ENCODE assay signal across 9 mouse cellular contexts in the genomic region with DNA sequence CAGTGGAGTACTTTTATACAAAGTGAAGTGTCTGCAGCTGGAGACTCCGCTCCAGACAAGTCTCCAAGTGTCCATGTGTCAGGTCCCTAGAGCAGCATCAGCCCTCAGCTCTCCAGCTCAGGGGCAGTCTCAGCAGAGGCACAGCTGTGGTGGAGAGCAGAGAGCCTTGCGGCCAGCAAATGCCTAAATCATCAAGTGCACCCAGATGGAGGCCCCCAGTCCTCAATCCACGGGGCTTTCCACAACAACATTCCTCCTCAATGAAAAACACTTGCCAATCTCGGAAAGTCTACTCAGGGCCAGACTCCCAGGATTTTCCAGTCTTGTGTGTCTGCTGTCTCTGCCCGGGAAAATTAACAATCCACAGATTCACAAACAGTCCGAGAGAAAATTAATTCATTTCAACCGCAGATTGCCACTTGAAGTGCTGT.
A peak's percentile ranks its signal among the peaks of the same experiment; 100 is the strongest.
DNase-seq lines count a peak whose midpoint lies in the region; ATAC-seq and TF ChIP-seq lines count a peak whose summit lies in the region.
"Had no signal": no experiment of that assay in that cellular context is flagged by ENCODE, and none has a peak within 500 bp of the region (broad histone marks: within the 10 kb centered on the region; RNA-seq: fewer than 3 reads in every experiment).

No protein-coding gene starts in this region.

- no peak for TF ChIP-seq CTCF in lung, adult 2 months (IDR thresholded peaks at IDR 0.05; ENCODE audit: insufficient read depth, low read length)

- DNase-seq in lung, adult 2 months: no peak
- peak; percentile 20 for DNase-seq in gastrocnemius, postnatal 10 days
- DNase-seq in spleen, adult 12 weeks (ENCODE audit: low spot score): no peak
- DNase-seq in right cerebral cortex, adult 2 months (ENCODE audit: low spot score in 2 of 2): no peak

- H3K4me2 ChIP-seq in lung, embryonic 16.5 days (ENCODE audit: low read depth, low read length): no peak overlapping the region
- peak overlapping the region; percentile 15; the same call in 1 of the 2 replicates for H3K4me2 ChIP-seq in limb, embryonic 12.5 days
- H3K4me2 ChIP-seq in stomach, embryonic 16.5 days (ENCODE audit: low read depth, low read length): no peak overlapping the region

- H3K4me3 ChIP-seq in lung, embryonic 16.5 days (ENCODE audit: low read length): no peak overlapping the region
- H3K4me3 ChIP-seq in lung, adult 2 months (replicated peaks; ENCODE audit: extremely low read depth, low read depth, low read length): no peak overlapping the region
- no peak overlapping the region for H3K4me3 ChIP-seq in limb, embryonic 12.5 days (replicated peaks)
- H3K4me3 ChIP-seq in stomach, embryonic 16.5 days (replicated peaks; ENCODE audit: low read length): no peak overlapping the region

- H3K9me3 ChIP-seq in lung, embryonic 16.5 days (ENCODE audit: control insufficient read depth, low read length): no peaks in the 10 kb centered on the region
- H3K9me3 ChIP-seq in limb, embryonic 12.5 days: no peaks in the 10 kb centered on the region
- no peaks in the 10 kb centered on the region for H3K9me3 ChIP-seq in stomach, embryonic 16.5 days (replicated peaks; ENCODE audit: control insufficient read depth, low read length)

- H3K9ac ChIP-seq in lung, embryonic 16.5 days (ENCODE audit: low read length): 0 out of 2 replicates have a peak overlapping the region, but pooled peaks have one; percentile 16
- no peak overlapping the region for H3K9ac ChIP-seq in limb, embryonic 12.5 days (replicated peaks)
- no peak overlapping the region for H3K9ac ChIP-seq in stomach, embryonic 16.5 days (ENCODE audit: low read length)

- no peaks in the 10 kb centered on the region for H3K27me3 ChIP-seq in lung, embryonic 16.5 days (ENCODE audit: control insufficient read depth, insufficient read depth, low read depth, low read length)
- H3K27me3 ChIP-seq in limb, embryonic 12.5 days: no peaks in the 10 kb centered on the region
- no peaks in the 10 kb centered on the region for H3K27me3 ChIP-seq in stomach, embryonic 16.5 days (ENCODE audit: control insufficient read depth, insufficient read depth, low read length)
- H3K27me3 ChIP-seq: Patski had no signal

- no peaks in the 10 kb centered on the region for H3K36me3 ChIP-seq in lung, embryonic 16.5 days (ENCODE audit: control insufficient read depth, insufficient read depth, low read length)
- no peaks in the 10 kb centered on the region for H3K36me3 ChIP-seq in limb, embryonic 12.5 days
- H3K36me3 ChIP-seq in stomach, embryonic 16.5 days (ENCODE audit: control insufficient read depth, insufficient read depth, low read length): no peaks in the 10 kb centered on the region

- no peak for TF ChIP-seq POLR2A in lung, adult 2 months (IDR thresholded peaks at IDR 0.05; ENCODE audit: borderline replicate concordance, extremely low read depth, low read depth, low read length)

- H3K4me1 ChIP-seq in lung, embryonic 16.5 days (replicated peaks; ENCODE audit: control insufficient read depth, insufficient read depth, low read length): peaks cover 12% of the 10 kb centered on the region
- peaks cover 3% of the 10 kb centered on the region; the same call in 1 of the 2 replicates for H3K4me1 ChIP-seq in lung, adult 2 months (ENCODE audit: control insufficient read depth, insufficient read depth, low read length)
- H3K4me1 ChIP-seq in limb, embryonic 12.5 days (replicated peaks): peaks cover 35% of the 10 kb centered on the region
- peaks cover 5% of the 10 kb centered on the region; the same call in 1 of the 2 replicates for H3K4me1 ChIP-seq in stomach, embryonic 16.5 days (ENCODE audit: control insufficient read depth, insufficient read depth, low read length)

- H3K27ac ChIP-seq in lung, embryonic 16.5 days (ENCODE audit: low read length): no peak overlapping the region; the same call in 1 of the 2 replicates
- H3K27ac ChIP-seq in limb, embryonic 12.5 days: peak overlapping the region; percentile 83
- H3K27ac ChIP-seq in stomach, embryonic 16.5 days (ENCODE audit: low read length): peak overlapping the region; percentile 29

- WGBS in lung, embryonic 16.5 days: 22% methylated on average over 7 of the region's 7 CpGs
- WGBS in lung, adult 2 months: 44% methylated on average over 7 of the region's 7 CpGs
- 28% methylated on average over 7 of the region's 7 CpGs for WGBS in limb, embryonic 12.5 days
- WGBS in stomach, embryonic 16.5 days: 34% methylated on average over 7 of the region's 7 CpGs

- peak; percentile 64 for ATAC-seq in lung, embryonic 16.5 days (ENCODE audit: low read depth)
- ATAC-seq in limb, embryonic 12.5 days (ENCODE audit: insufficient number of reproducible peaks, insufficient read depth, low FRiP score, low TSS enrichment, low read depth): peak; percentile 77
- peak; percentile 51; the same call in 1 of the 2 replicates for ATAC-seq in stomach, embryonic 16.5 days (ENCODE audit: insufficient read depth, low FRiP score)
- ATAC-seq in inflammation-experienced regulatory T-cells, adult 6 months: no peak
- ATAC-seq: Patski had no signal
